Mouse (Mus musculus): ENCODE results near the gene Clpx. TPM values are rescaled to one million over a fixed set of nuclear protein-coding genes. Genes with fewer than 3 reads are reported as not detected.
"Not testable (repeated sequence)": the region's sequence is repeated elsewhere in the genome, so short reads cannot be mapped to it uniquely, and the experiment has no call there.

The Clpx gene
- total RNA-seq (2021) = 10 to 100 TPM; 90.7 to 99.9 TPM
- long read RNA-seq, experiment 1, transcript Clpx-202 (13 exons, 2,809 nt) = minor isoform, 53 of 343 reads
- long read RNA-seq, experiment 1, transcript Clpx-201 (14 exons, 2,885 nt) = major isoform, 259 of 343 reads
- long read RNA-seq, experiment 1, partial matches to known transcripts = 6 of 343 reads
- long read RNA-seq, experiment 1, other reads (novel, unspliced or antisense) = 25 of 343 reads
- long read RNA-seq, experiment 2, transcript Clpx-201 (14 exons, 2,885 nt) = major isoform, 269 of 330 reads
- long read RNA-seq, experiment 2, transcript Clpx-202 (13 exons, 2,809 nt) = minor isoform, 38 of 330 reads
- long read RNA-seq, experiment 2, partial matches to known transcripts = 9 of 330 reads
- long read RNA-seq, experiment 2, other reads (novel, unspliced or antisense) = 14 of 330 reads

DNA sequence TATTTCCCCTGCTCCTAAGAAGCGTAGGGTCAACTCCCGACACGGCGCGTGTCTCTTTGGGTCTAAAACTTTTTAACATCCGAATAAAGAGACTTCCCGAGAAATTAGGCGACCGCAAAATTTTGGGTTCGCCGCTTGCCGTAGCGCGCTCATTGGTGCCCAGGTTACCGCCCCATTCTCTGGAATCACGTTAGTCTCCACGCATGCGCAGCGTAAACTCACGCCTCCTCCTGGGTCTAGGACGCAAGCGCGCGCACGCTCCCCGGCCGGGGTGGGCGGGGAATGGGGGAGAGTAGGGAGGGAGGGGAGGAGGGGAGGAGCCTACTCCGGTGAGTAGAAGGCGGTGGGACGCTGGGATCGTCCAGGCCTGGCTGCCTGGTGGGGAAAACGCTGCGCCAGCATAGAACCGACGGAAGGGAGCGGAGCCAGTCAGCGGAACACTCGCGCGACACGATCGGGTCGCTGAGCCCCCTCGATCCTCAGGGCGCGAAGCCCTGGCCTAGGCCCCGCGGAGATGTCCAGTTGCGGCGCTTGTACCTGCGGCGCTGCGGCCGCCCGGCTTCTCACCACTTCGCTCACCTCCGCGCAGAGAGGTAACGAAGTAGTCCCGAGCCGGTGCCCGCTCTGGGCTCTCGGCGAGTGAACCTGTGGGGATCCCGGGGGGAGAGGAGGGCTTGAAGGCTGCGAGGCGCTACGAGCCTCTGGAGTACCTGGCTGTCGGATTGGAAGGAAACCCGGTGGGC lies at the start of gene Clpx:
Clpx (plus strand) TSS at position 288 of the 743 bp plus-strand sequence.
- intact Hi-C loops (cut with DNase I) = no loop called here
- DNase-seq = peak; percentile 98

DNA sequence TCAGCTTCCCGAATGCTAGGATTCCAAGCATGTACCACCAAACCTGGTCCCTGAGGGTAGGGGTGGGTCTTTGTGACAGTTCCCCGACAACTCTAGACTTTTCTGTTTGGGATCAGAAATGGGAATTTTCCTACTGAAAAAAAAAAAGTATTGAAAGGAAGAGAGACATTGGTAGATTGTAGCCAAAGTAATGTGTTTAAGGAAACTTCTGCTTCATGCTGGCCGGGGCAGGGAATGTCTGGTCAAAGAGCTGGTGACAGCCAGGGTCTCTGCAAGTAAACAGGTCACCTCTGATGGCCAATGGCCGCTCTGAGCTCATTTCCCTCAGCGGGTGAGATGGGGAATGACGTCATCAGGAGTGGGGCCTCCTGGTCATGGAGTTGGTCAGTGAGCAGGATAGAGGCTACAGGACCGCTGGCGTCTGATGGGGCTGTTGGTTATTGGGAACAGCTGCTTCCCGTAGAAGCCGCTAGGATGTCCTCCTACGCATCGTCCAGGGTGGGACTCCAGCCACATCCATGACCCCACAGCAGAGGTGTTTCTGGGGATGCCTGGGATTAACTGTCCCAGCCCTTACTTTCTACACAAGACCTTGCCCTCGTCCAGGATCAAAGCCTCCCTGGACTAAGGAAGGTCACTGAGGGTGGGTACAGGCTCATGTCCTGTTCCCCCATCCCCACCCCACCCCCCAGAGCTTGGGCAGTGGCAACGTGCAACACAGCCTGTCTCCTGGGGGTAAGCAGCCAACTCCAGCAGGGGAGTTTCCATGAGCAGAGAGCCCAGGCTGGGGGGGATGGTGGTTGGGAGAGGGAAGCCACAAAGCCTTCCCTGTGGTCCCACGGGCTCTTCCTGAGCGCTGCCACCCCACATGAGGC lies 46.3 kb upstream of the Clpx start:
- intact Hi-C loops (cut with DNase I) = no loop called here
- peak; percentile 40 to 58 for DNase-seq

DNA sequence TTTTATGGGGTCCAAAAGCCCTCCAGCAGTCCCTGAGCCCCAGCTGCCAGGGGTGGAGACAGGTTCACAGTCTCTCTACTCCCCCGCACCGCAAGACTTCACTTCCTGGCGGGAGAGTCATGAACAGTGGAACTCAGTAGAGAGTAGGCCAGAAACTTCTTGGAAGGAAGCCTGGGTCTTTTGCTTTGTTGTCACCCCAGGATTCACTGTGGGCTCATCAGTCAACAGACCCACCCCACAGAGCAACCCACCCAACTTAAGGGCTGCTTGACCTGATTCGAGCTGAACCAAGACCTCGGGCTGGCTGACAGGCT lies 45.7 kb upstream of the Clpx start:
- peak in 1 of 2 experiments; percentile 47 for DNase-seq

GRCm38 (mm10) chr9:65252026-65252425 lies 42.0 kb upstream of the Clpx start:
- DNase-seq = peak; percentile 25 to 27
- intact Hi-C loops (cut with DNase I) = no loop called here

More for the DNA sequence above, 45.7 kb upstream of the Clpx start:
- intact Hi-C loops (cut with DNase I) = no loop called here

DNA sequence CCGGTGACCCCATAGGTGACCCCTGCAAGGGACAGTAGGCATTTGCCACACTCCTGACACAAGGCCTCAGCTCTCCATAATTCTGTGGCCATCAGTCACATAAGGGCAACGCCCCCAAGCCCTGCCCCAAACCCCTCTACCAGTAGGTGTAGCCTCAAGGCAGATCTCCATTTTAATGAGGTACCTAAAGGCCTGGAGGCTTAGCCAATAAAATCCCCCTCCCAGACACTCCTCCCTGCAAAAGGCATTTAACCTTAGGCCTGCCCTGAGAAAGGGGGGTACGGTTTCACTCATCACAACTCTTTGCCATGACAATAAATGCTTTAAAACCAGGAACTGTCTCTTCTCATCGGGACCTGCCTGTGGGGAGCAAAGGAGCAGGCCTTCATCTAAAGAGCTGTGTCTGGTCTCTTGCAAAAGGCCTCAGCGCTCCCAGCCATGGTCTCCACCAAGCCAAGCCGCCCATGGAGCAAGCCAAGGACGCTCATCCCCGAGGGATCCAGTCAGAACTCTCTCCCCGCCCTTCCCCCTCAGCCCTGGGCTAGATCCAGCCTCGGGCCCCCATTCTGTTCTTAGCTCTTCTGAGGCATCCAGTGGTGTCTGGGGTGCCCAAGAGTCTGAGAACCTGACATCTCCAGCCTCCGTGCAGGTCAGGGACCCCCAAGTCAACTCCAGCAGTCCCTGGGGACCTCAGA lies 38.0 kb upstream of the Clpx start:
- intact Hi-C loops (cut with DNase I) = no loop called here
- DNase-seq = peak; percentile 29 to 35

- intact Hi-C loops (cut with DNase I) = no loop called here
- no peak for DNase-seq
Observed at GRCm38 (mm10) chr9:65257218-65257910, 36.7 kb upstream of the Clpx start.

DNA sequence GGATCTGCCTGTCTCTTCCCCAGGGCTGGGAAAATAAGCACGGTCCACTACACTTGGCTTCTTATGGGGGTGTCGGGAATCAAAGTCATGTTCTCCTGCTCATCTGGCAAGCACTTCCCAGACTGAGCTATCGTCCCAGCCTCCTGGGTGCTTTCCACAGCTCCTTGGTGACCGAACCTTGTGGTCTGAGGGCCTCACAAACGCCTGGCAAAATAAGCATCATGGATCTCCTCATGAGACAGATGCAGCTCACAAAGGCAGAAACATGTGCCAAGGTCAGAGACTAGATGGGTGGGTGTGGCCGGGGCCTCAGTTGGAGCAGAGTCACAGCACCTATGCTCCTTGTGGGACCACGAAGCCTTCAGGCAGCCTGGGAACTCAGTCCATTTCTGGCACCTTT lies 34.7 kb upstream of the Clpx start:
- DNase-seq = no peak
- intact Hi-C loops (cut with DNase I) = no loop called here

GRCm38 (mm10) chr9:65261591-65262230 lies 32.3 kb upstream of the Clpx start:
- peak; percentile 60 to 63 for DNase-seq
- intact Hi-C loops (cut with DNase I) = no loop called here

DNA sequence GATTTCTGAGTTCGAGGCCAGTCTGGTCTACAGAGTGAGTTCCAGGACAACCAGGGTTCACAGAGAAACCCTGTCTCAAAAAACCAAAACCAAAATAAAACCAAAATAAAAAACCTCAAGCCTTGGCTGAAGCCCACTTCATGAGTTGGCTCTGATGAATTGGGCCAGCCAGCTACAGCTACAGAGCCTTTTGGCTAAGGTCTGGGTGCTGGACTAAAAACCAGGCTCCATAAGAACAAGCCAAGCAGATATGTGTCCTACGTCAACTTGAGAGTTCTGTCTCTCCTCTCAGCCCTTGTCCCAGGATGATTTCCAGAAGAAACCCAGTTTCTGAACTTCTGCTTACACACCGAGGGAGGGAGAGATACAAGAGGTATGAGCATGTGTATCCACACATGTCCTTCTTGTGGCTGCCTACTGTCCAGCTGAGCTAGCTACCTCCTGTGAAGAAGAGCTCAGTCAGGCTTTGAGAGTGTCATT lies 31.4 kb upstream of the Clpx start:
- DNase-seq = peak in 1 of 2 experiments; percentile 30

DNA sequence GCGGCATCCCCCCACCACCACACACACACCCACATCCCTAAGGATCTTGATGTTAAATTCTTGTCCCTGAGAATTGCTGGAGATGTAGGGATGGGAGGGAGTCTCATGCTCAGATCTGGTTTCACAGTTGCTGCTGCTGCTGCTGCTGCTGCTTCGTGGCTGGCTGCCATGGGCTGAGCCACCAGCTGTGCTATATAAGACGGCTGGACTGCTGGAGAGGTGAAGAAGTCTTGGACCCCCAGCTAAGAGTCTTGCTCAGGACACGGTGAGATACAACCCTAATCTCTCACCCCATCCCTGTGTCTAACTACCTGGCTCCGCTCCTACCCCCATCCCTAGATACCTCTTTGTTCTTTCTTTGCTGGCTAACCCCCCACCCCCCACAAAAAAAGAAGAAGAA lies 29.1 kb upstream of the Clpx start, which contains the start of gene Cilp:
Cilp (plus strand) TSS at position 222 of the 400 bp plus-strand sequence.
- peak; percentile 58 to 64 for DNase-seq
- intact Hi-C loops (cut with DNase I) = no loop called here

More for the DNA sequence above, 31.4 kb upstream of the Clpx start:
- intact Hi-C loops (cut with DNase I) = no loop called here

- no peak for DNase-seq
- intact Hi-C loops (cut with DNase I) = no loop called here
Observed at GRCm38 (mm10) chr9:65267742-65268515, 26.1 kb upstream of the Clpx start.

- intact Hi-C loops (cut with DNase I) = no loop called here
- no peak for DNase-seq
Observed at GRCm38 (mm10) chr9:65273048-65273809, 20.8 kb upstream of the Clpx start.

- intact Hi-C loops (cut with DNase I) = no loop called here
- DNase-seq = no peak
Observed at GRCm38 (mm10) chr9:65273873-65274272, 20.2 kb upstream of the Clpx start.

GRCm38 (mm10) chr9:65274851-65275250 lies 19.2 kb upstream of the Clpx start:
- DNase-seq; intact Hi-C loops (cut with DNase I): not testable (repeated sequence)

DNA sequence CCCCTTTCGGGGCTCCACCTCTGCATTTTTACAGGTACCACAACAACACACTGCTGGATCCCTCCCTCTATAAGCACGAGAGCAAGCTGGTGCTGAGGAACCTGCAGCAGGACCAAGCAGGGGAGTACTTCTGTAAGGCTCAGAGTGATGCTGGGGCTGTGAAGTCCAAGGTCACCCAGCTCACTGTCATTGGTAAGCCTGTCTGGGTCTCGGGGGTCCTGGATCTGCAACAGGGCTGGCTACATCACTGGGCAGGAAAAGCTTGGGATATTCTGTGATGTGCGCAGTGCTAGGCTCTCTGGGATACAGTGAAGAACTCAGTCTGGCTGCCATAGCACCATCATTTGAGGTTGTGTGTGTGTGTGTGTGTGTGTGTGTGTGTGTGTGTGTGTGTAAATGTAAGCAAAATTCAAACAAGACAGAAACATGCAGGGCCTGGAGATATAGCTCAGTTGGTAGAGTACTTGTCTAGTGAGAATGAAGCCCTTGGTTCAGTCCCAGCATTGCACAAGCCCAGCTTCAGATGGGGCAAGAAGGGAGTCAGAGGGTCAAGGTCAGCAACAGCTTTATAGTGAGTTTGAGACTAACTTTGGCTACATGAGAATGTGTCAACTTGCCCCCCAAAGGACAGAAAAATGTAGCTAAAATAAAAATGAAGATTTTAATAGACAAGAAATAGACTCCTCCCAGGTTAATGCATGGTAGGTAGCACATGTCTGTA lies 18.1 kb upstream of the Clpx start:
- intact Hi-C loops (cut with DNase I) = no loop called here
- no peak for DNase-seq

GRCm38 (mm10) chr9:65281536-65282151 lies 12.4 kb upstream of the Clpx start:
- intact Hi-C loops (cut with DNase I) = loop anchor here (2.0 kb wide), 3 partner anchors 53 to 149 kb away; partner anchors contain the start of gene Parp16
- DNase-seq = peak in 1 of 2 experiments; percentile 54

Data from heart, postnatal 14 days (tissue).